In the genomic region with DNA sequence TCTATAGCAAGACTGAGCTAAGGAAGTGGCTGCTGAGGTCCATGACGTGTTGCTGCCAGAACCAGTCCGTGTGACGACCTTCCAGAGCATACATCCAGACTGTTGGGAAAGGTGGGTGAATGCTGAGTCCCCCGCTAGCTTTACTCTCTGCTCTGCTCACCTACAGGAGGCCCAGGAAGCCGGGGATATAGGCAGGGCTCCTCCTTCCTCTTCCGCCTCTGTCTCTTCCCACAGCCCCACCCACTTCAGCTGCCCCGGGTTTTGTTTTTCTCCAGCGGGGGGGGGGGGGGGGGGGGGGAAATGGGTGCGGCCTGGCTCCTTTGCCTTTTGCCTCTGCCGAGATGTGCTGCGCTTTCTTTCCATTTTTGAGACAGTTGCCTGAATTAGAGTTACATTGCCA, we compare ENCODE assay signal across 11 mouse cellular contexts. TPM values are rescaled to one million over a fixed set of nuclear protein-coding genes. Genes with fewer than 3 reads are reported as not detected.
DNase-seq lines count a peak whose midpoint lies in the region; ATAC-seq lines count a peak whose summit lies in the region.
"Had no signal": no experiment of that assay in that cellular context is flagged by ENCODE, and none has a peak within 500 bp of the region (broad histone marks: within the 10 kb centered on the region; RNA-seq: fewer than 3 reads in every experiment).

No protein-coding gene starts in this region.

- peak overlapping the region; percentile 14; the same call in 1 of the 2 replicates for H3K9ac ChIP-seq in lung, embryonic 16.5 days (ENCODE audit: low read length)
- H3K9ac ChIP-seq: hindbrain, embryonic 13.5 days; limb, embryonic 15.5 days had no signal

- WGBS in lung, embryonic 16.5 days, result 42% methylated on average over 9 of the region's 11 CpGs

- ATAC-seq in granulocyte monocyte progenitor cell, adult 5-6 weeks (replicated peaks; ENCODE audit: poor library complexity, severe bottlenecking), result peak; percentile 54
- no peak for ATAC-seq in lung, embryonic 16.5 days (ENCODE audit: low read depth)
- no peak for ATAC-seq in erythroid progenitor cell, adult 5-6 weeks (replicated peaks; ENCODE audit: low FRiP score, poor library complexity, severe bottlenecking)

- peak overlapping the region; percentile 15; the same call in 1 of the 2 replicates for H3K4me2 ChIP-seq in lung, embryonic 16.5 days (ENCODE audit: low read depth, low read length)
- H3K4me2 ChIP-seq: hindbrain, embryonic 13.5 days; limb, embryonic 15.5 days had no signal

- intact Hi-C loops in gastrocnemius, postnatal 36 days (cut with DNase I), result no loop called here

- H3K4me1 ChIP-seq in lung, embryonic 16.5 days (replicated peaks; ENCODE audit: control insufficient read depth, insufficient read depth, low read length), result peaks cover 14% of the 10 kb centered on the region

- H3K27ac ChIP-seq in lung, embryonic 16.5 days (ENCODE audit: low read length), result no peak overlapping the region
- H3K27ac ChIP-seq: hindbrain, embryonic 13.5 days; limb, embryonic 15.5 days had no signal

- H3K36me3 ChIP-seq in lung, embryonic 16.5 days (ENCODE audit: control insufficient read depth, insufficient read depth, low read length), result no peaks in the 10 kb centered on the region
- H3K36me3 ChIP-seq: hindbrain, embryonic 13.5 days; limb, embryonic 15.5 days had no signal

- H3K4me3 ChIP-seq in lung, embryonic 16.5 days (ENCODE audit: low read length), result peak overlapping the region; percentile 8; the same call in 1 of the 2 replicates
- H3K4me3 ChIP-seq: hindbrain, embryonic 13.5 days; limb, embryonic 15.5 days had no signal

- DNase-seq in kidney, postnatal 10 days, result peak; percentile 33
- DNase-seq in kidney, adult 9 months, result no peak
- DNase-seq in thymus, postnatal 14 days, result peak; percentile 58
- DNase-seq in gastrocnemius, postnatal 36 days, result no peak
- DNase-seq in Muller cell, postnatal 12 days (ENCODE audit: inconsistent ontology term), result no peak
- DNase-seq: embryo, embryonic 11 days had no signal

- H3K27me3 ChIP-seq in lung, embryonic 16.5 days (ENCODE audit: control insufficient read depth, insufficient read depth, low read depth, low read length), result no peaks in the 10 kb centered on the region

- no peaks in the 10 kb centered on the region for H3K9me3 ChIP-seq in lung, embryonic 16.5 days (ENCODE audit: control insufficient read depth, low read length)
- H3K9me3 ChIP-seq: hindbrain, embryonic 13.5 days; limb, embryonic 15.5 days had no signal

RNA-seq across cellular contexts. Expression of gene Trim2, which starts 30.9 kb away (rescaled TPM):
- total RNA-seq in granulocyte monocyte progenitor cell, adult 5-6 weeks (2014; fragmentation: Nextera tagmentation), result not detected in 2 replicates
- not detected in 2 replicates for total RNA-seq in granulocyte monocyte progenitor cell, adult 5-6 weeks (2017)
- polyA plus RNA-seq in lung, embryonic 16.5 days (2015; fragmentation: Nextera tagmentation; extraction: Ambion mirVana), result 31.9 and 36.2 TPM in 2 replicates
- 4.3 and 10.9 TPM in 2 replicates for total RNA-seq in erythroid progenitor cell, adult 5-6 weeks (2015; ENCODE audit: low replicate concordance)
- 8.9 and 11.4 TPM in 2 replicates for total RNA-seq in erythroid progenitor cell, adult 5-6 weeks (2017; ENCODE audit: low replicate concordance)
- total RNA-seq in gastrocnemius, postnatal 36 days (2021), result 1 to 10 TPM; 2.7 to 3.3 TPM

Comparison
In these comparisons a context has a peak if more than half of its experiments do, and no peak if none do; other contexts are left out.
1. DNase-seq: peak in kidney, postnatal 10 days (single experiment) and thymus, postnatal 14 days (single experiment); none in kidney, adult 9 months (single experiment), gastrocnemius, postnatal 36 days (0 of 2) and Muller cell, postnatal 12 days (single experiment).